Mouse (Mus musculus) ES-E14 (cell line): ENCODE results near the gene Trim16.

Experiments used
- CHD2 ChIP-seq: IDR thresholded peaks from 2 replicates; pipeline ENCODE4 v1.6.1; 2014; ENCODE audit warnings: mild to moderate bottlenecking, low read depth, low read length, inconsistent platforms
- MAFK ChIP-seq: IDR thresholded peaks from 2 replicates; pipeline ENCODE4 v1.6.1; 2014; ENCODE audit warnings: mild to moderate bottlenecking, low read depth, low read length, inconsistent platforms; ENCODE audit not compliant: insufficient read depth
- ZNF384 ChIP-seq: IDR thresholded peaks from 2 replicates; pipeline ENCODE4 v1.6.1; 2012; ENCODE audit warnings: low read depth, low read length, inconsistent platforms

DNA sequence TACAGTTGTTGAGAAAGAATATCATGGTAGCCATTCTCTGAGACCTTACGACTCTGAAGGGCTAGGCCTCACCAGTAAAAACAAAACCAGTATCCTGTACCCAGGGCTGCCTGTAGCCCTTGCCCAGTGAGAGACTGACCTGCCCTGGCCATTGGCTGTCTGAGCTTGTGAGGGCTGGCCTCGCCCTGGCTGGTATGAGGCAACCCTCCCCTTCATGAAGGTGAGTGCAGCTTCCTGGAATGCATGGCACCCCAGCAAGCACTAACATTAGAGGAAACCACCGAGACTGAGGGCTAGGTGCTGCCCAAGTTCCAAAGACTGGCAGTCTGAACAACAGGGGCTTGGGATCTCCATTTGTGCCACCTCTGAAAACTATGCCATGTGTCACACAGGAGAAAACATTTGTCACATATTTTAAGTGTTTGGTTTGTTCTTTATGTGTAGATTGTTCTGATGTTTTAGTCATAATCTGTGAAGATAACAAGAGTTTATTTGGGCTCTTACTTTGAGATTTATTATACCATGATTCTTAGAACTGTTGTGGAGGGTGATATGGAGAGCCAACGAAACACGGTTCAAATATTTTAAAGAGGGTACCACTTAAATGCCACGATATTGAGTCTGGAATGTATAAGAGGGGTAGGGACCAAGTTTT, 5.9 kb upstream of the Trim16 start:
- TF ChIP-seq MAFK (no peak), ZNF384 (no peak), CHD2 (no peak)
